Mouse (Mus musculus) forebrain, embryonic 15.5 days (tissue): ENCODE results near the gene Gm10447. TPM values are rescaled to one million over a fixed set of nuclear protein-coding genes. Genes with fewer than 3 reads are reported as not detected.

Experiments used
- ATAC-seq: fragments of 200-750 bp; cut with Nextera tagmentation; replicated peaks from 2 replicates; pipeline ENCODE4 v1.8.0; 2017; ENCODE audit warnings: mild to moderate bottlenecking, moderate TSS enrichment, moderate library complexity
- H3K27ac ChIP-seq: fragments of 300-500 bp; sonication (generic); replicated peaks from 2 replicates; pipeline ENCODE4 v1.5.1; 2015; ENCODE audit warnings: mild to moderate bottlenecking, inconsistent platforms
- H3K27me3 ChIP-seq: fragments of 300-500 bp; sonication (generic); 2 replicates; pipeline ENCODE4 v1.6.1; 2015; ENCODE audit warnings: inconsistent platforms
- H3K36me3 ChIP-seq: fragments of 300-500 bp; sonication (generic); 2 replicates; pipeline ENCODE4 v1.6.1; 2015; ENCODE audit warnings: mild to moderate bottlenecking, inconsistent platforms
- H3K4me1 ChIP-seq: fragments of 300-500 bp; sonication (generic); 2 replicates; pipeline ENCODE4 v1.6.1; 2015; ENCODE audit warnings: inconsistent platforms
- H3K4me2 ChIP-seq: fragments of 300-500 bp; sonication (generic); replicated peaks from 2 replicates; pipeline ENCODE4 v1.6.1; 2015; ENCODE audit warnings: mild to moderate bottlenecking, inconsistent platforms
- H3K4me3 ChIP-seq: fragments of 300-500 bp; sonication (generic); 2 replicates; pipeline ENCODE4 v1.5.1; 2015; ENCODE audit warnings: mild to moderate bottlenecking, inconsistent platforms
- H3K9ac ChIP-seq: fragments of 300-500 bp; sonication (generic); replicated peaks from 2 replicates; pipeline ENCODE4 v1.6.1; 2015; ENCODE audit warnings: mild to moderate bottlenecking, inconsistent platforms
- H3K9me3 ChIP-seq: fragments of 300-500 bp; sonication (generic); 2 replicates; pipeline ENCODE4 v1.6.1; 2016; ENCODE audit warnings: inconsistent platforms
- WGBS: fragments of 180-500 bp; shearing (Covaris S2); methylation state at CpG from one replicate; pipeline ENCODE4 v1.1.7; 2015; ENCODE audit warnings: mixed read lengths; 5-methylcytosine and 5-hydroxymethylcytosine counted together
- polyA plus RNA-seq: library from polyadenylated mRNA; unstranded; fragments of >200 nt; fragmentation: Nextera tagmentation; extraction: Ambion mirVana; gene quantifications from 2 replicates; pipeline ENCODE4 v1.2.1, GENCODE M21; 2015

The Gm10447 gene
- 0.08 TPM in 1 of 2 replicates, not detected in the other for polyA plus RNA-seq

GRCm38 (mm10) chr11:53456474-53457371, at the start of gene Gm10447, which contains the start of gene Shroom1:
TSS of gene Gm10447 (minus strand) at chr11:53457110.
TSS of gene Shroom1 (plus strand) at chr11:53457205.
- H3K4me3 ChIP-seq = peak within 1 kb of the TSS; percentile 43
- no peaks in the 10 kb centered on the region for H3K36me3 ChIP-seq
- ATAC-seq = peak; percentile 43; the same call in 1 of the 2 replicates
- H3K9me3 ChIP-seq = no peaks in the 10 kb centered on the region
- WGBS = 4% methylated on average over 41 of the region's 42 CpGs
- H3K27ac ChIP-seq = no peak within 1 kb of the TSS
- peak within 1 kb of the TSS; percentile 69 for H3K4me2 ChIP-seq
- peak within 1 kb of the TSS; percentile 39 for H3K9ac ChIP-seq
- H3K27me3 ChIP-seq = peaks cover 32% of the 10 kb centered on the region
- H3K4me1 ChIP-seq = peaks cover 12% of the 10 kb centered on the region

DNA sequence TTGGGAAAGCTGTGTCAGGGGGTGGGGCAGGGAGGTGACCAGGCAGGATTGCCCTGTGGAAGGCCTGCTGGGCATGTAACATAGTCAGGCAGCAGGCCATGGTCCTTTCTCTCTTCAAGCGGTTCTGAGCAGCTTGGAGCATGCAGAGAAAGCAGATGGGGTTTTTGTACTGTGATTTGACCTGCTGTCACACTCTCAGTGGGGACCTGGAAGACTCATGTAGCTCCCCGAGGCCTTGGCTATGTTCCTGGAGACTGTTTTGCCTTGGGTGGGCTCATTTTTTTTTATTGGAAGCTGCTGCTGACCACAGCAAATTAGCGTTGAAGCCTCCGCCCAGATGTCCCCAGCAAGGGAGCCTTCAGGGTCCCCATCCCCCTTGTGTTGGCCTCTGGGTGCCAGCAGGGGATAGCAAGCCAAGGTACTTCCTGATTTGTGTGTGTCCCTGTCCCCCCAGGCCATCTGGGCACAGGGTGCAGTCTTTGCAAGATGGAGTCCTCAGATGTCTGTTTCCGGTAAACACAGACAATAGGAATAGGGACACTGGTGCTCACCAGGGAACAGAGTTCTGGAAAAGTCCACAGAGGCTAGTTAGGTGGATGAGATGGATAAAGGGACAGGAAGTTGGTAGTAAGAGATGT, 48.2 kb upstream of the Gm10447 start:
- peak; percentile 55; the same call in 1 of the 2 replicates for ATAC-seq
- Histone ChIP-seq H3K4me1 (peaks cover 12% of the 10 kb centered on the region), H3K4me2 (no peak overlapping the region), H3K27me3 (no peaks in the 10 kb centered on the region), H3K36me3 (no peaks in the 10 kb centered on the region), H3K9ac (no peak overlapping the region), H3K9me3 (no peaks in the 10 kb centered on the region), H3K27ac (no peak overlapping the region; the same call in 1 of the 2 replicates), H3K4me3 (no peak overlapping the region)
- 39% methylated on average over 5 of the region's 5 CpGs for WGBS

DNA sequence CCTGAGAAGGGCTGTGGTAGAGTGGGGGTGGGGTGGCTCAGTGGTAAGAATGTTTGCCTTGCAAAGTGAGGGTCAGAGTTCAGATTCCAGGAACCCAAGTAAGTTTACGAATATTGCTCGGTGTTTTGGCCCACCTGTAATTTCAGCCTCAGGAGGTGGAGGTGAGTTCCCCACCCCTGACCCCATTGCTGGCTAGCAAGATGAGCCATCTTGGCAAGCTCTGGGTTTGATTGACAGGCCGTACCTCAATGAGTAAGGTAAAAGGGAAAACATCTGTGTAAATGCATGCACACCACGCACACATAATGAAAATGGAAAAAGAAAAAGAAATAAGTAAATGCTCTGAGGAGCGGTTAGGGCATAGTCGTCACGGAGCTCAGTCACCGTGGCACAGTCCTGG, 47.5 kb upstream of the Gm10447 start:
- no peak overlapping the region for H3K4me2 ChIP-seq
- H3K9ac ChIP-seq = no peak overlapping the region
- H3K9me3 ChIP-seq = no peaks in the 10 kb centered on the region
- no peak for ATAC-seq
- peaks cover 12% of the 10 kb centered on the region for H3K4me1 ChIP-seq
- no peak overlapping the region for H3K27ac ChIP-seq
- no peaks in the 10 kb centered on the region for H3K36me3 ChIP-seq
- WGBS = 96% methylated on average over 8 of the region's 8 CpGs
- no peaks in the 10 kb centered on the region for H3K27me3 ChIP-seq
- no peak overlapping the region for H3K4me3 ChIP-seq

- Histone ChIP-seq H3K27me3 (no peaks in the 10 kb centered on the region), H3K9ac (no peak overlapping the region), H3K27ac (no peak overlapping the region), H3K36me3 (no peaks in the 10 kb centered on the region), H3K4me2 (no peak overlapping the region), H3K4me3 (no peak overlapping the region), H3K4me1 (peaks cover 12% of the 10 kb centered on the region), H3K9me3 (no peaks in the 10 kb centered on the region)
- 92% methylated on average over 5 of the region's 5 CpGs for WGBS
- ATAC-seq = no peak
Observed at GRCm38 (mm10) chr11:53503738-53504137, 46.8 kb upstream of the Gm10447 start.

DNA sequence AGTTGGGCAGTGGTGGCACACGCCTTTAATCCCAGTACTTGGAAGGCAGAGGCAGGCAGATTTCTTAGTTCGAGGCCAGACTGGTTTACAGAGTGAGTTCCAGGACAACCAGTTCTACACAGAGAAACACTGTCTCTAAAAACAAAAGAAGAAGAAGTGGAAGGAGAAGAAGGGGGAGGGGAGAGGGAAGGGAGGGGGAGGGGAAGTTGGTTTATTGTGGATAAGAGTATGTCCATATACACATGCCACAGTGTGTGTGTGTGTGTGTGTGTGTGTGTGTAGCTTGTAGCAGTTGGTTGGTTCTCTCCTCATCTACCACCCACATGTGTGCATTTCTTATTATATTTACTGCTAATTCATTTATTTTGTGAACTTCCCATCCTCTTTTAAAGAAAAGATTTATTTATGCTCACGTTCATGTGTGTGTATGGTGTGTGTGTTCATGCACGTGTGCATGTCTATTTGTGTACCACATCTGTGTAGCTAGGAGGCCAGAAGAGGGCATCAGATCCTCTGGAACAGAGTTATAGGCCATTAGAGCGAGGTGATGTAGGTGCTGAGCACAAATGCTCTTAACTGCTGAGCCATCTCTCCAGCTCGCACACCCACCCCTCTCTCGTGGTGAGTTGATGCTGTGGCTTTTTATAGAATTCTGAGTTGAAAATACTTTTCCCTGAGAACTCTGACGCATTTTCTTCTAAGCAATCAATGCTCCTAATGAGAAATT, 45.3 kb upstream of the Gm10447 start:
- no peaks in the 10 kb centered on the region for H3K27me3 ChIP-seq
- no peak overlapping the region for H3K27ac ChIP-seq
- H3K4me1 ChIP-seq = peaks cover 12% of the 10 kb centered on the region
- no peaks in the 10 kb centered on the region for H3K36me3 ChIP-seq
- ATAC-seq = no peak
- H3K4me3 ChIP-seq = no peak overlapping the region
- no peak overlapping the region for H3K4me2 ChIP-seq
- H3K9ac ChIP-seq = no peak overlapping the region
- no peaks in the 10 kb centered on the region for H3K9me3 ChIP-seq
- WGBS = 80% methylated on average over 8 of the region's 8 CpGs

DNA sequence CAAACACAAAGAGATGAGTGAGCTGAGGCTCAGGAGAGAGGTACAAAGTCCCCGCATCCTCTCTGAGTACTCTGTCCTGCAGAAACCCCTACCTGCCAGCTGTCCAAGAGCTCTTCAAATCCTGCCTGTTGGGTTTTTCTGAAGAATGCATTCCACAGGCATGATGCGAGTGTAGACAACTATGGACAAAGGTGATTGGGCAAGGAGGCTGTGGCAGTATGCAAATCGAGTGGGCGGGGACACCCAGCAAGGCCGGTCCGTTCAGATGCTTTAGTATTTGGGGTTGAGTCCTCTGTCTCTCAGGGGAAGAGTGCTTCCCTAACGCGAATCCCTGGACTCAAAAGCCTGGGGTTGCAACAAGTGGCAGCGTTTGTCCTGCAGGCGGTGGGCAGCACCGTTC, 43.7 kb upstream of the Gm10447 start:
- no peak for ATAC-seq
- 9% methylated on average over 11 of the region's 11 CpGs for WGBS
- no peaks in the 10 kb centered on the region for H3K27me3 ChIP-seq

GRCm38 (mm10) chr11:53496946-53497345, 40.0 kb upstream of the Gm10447 start:
- Histone ChIP-seq H3K9me3 (no peaks in the 10 kb centered on the region), H3K9ac (no peak overlapping the region), H3K4me2 (no peak overlapping the region), H3K27me3 (no peaks in the 10 kb centered on the region), H3K27ac (no peak overlapping the region), H3K4me3 (no peak overlapping the region), H3K36me3 (no peaks in the 10 kb centered on the region), H3K4me1 (peaks cover 20% of the 10 kb centered on the region)
- 58% methylated on average over 6 of the region's 6 CpGs for WGBS
- ATAC-seq = 0 out of 2 replicates have a peak, but pooled peaks have one; percentile 26

More for the DNA sequence above, 43.7 kb upstream of the Gm10447 start:
- H3K9ac ChIP-seq = no peak overlapping the region
- H3K4me1 ChIP-seq = peaks cover 24% of the 10 kb centered on the region
- no peaks in the 10 kb centered on the region for H3K36me3 ChIP-seq
- no peaks in the 10 kb centered on the region for H3K9me3 ChIP-seq
- no peak overlapping the region for H3K4me3 ChIP-seq
- no peak overlapping the region for H3K4me2 ChIP-seq
- H3K27ac ChIP-seq = no peak overlapping the region

DNA sequence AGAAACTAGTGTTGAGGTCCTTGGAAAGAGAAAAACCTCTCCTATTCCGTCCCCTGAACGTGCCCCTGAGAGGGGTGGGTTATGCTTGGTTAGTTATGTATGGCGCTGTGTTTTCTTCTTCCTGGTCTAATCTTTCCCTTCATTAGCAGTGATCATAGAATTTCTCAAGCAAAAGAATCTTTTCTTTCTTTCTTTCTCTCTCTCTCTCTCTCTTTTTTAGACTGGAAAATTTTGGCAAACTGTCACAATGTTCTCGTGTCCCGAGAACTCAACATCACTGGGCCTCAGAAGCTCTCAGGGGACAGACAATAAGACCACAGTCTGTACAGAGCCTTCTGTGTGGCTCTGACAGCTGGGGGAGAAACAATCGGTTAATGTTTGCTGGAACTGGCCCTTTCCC, 38.5 kb upstream of the Gm10447 start:
- Histone ChIP-seq H3K27me3 (no peaks in the 10 kb centered on the region), H3K4me3 (no peak overlapping the region), H3K4me1 (peaks cover 18% of the 10 kb centered on the region), H3K9ac (no peak overlapping the region), H3K4me2 (no peak overlapping the region), H3K36me3 (no peaks in the 10 kb centered on the region), H3K9me3 (no peaks in the 10 kb centered on the region), H3K27ac (peak overlapping the region; percentile 40; the same call in 1 of the 2 replicates)
- ATAC-seq = no peak
- 6% methylated on average over 6 of the region's 6 CpGs for WGBS

DNA sequence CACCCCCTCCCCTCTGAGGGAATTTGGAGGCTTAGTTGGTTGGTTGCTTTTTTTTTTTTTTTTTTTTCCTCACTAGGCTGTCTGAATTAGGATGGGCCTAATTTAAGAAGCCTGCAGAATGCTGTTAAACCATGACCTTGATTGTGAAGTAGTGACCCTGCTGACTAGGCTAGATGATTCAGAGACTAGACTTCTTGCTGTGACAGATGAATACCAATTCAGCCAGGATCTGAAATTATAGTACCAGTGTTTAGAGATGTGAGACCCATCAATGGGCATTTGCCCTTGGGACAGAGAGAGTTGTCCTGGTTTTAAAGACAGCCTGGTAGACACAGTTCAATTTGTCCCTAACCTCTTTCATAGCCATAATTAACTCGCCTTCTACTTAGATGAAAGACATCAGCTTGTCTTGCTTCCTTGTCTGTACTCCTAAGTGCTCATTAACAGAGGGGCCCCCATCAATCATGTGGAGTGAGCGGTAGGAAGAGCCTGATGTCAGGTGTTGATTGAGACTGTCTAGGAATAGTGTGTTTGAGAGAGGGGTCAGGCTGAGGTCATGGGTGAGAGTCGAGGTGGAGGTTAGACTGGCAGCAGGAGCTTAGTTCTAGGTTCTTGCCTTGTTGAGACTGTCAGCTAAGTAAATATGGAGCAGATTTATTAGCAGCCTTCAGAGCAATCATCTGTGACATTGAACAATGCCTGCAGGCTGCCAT, 36.5 kb upstream of the Gm10447 start:
- WGBS = 22% methylated on average over 3 of the region's 3 CpGs
- peaks cover 18% of the 10 kb centered on the region for H3K4me1 ChIP-seq
- no peak overlapping the region for H3K4me2 ChIP-seq
- no peaks in the 10 kb centered on the region for H3K27me3 ChIP-seq
- no peak; the same call in 1 of the 2 replicates for ATAC-seq
- H3K9ac ChIP-seq = no peak overlapping the region
- H3K4me3 ChIP-seq = no peak overlapping the region
- no peaks in the 10 kb centered on the region for H3K36me3 ChIP-seq
- no peaks in the 10 kb centered on the region for H3K9me3 ChIP-seq
- H3K27ac ChIP-seq = no peak overlapping the region

- Histone ChIP-seq H3K4me3 (no peak overlapping the region), H3K9me3 (no peaks in the 10 kb centered on the region), H3K36me3 (no peaks in the 10 kb centered on the region), H3K27me3 (no peaks in the 10 kb centered on the region; the same call in 1 of the 2 replicates), H3K4me2 (no peak overlapping the region), H3K4me1 (peaks cover 23% of the 10 kb centered on the region), H3K9ac (no peak overlapping the region), H3K27ac (no peak overlapping the region; the same call in 1 of the 2 replicates)
- 2% methylated on average over 8 of the region's 8 CpGs for WGBS
- no peak for ATAC-seq
Observed at GRCm38 (mm10) chr11:53491954-53492401, 35.1 kb upstream of the Gm10447 start.

DNA sequence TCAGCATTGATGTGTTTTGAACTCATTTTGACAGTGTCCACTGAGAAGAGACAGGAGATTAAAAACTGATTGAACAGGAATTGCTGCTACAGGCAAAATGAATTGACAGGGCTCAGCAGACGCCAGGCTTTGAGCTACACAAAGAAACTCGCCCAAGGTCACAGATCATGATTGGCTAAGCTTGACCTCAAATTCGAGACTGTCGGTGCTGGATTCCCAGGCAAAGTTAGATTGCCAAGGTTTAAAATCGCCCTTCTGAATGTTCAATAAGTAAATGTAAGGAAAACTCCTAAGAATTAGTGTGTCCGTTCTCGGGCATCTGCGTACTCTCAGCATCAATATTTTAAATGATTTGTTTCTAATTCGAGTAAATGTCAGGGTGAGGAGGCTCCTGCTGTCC, 32.5 kb upstream of the Gm10447 start:
- Histone ChIP-seq H3K27ac (no peak overlapping the region), H3K9ac (no peak overlapping the region), H3K9me3 (no peaks in the 10 kb centered on the region), H3K4me3 (no peak overlapping the region), H3K4me1 (peaks cover 8% of the 10 kb centered on the region; the same call in 1 of the 2 replicates), H3K27me3 (no peaks in the 10 kb centered on the region; the same call in 1 of the 2 replicates), H3K36me3 (no peaks in the 10 kb centered on the region), H3K4me2 (no peak overlapping the region)
- WGBS = 59% methylated on average over 9 of the region's 9 CpGs
- ATAC-seq = no peak
